23 mouse cellular contexts compared by ENCODE assay signal in genomic region chr16:30504856-30505255, GRCm38 (mm10). TPM values are rescaled to one million over a fixed set of nuclear protein-coding genes. Genes with fewer than 3 reads are reported as not detected.
DNase-seq lines count a peak whose midpoint lies in the region; ATAC-seq and TF ChIP-seq lines count a peak whose summit lies in the region.
"Had no signal": no experiment of that assay in that cellular context is flagged by ENCODE, and none has a peak within 500 bp of the region (broad histone marks: within the 10 kb centered on the region; RNA-seq: fewer than 3 reads in every experiment).

No protein-coding gene starts in this region.

- intact Hi-C loops in left cerebral cortex, adult 2 months (cut with DNase I), result loop anchor here (1.0 to 5.0 kb wide), 2 partner anchors 131 to 253 kb away; no protein-coding TSS in a partner anchor

- 78% methylated on average over 4 of the region's 4 CpGs for WGBS in forebrain, embryonic 15.5 days

- no peak for ATAC-seq in forebrain, embryonic 15.5 days (replicated peaks)
- ATAC-seq: forebrain, embryonic 14.5 days had no signal

- no peak overlapping the region for H3K4me2 ChIP-seq in forebrain, embryonic 15.5 days (replicated peaks)
- H3K4me2 ChIP-seq: embryonic facial prominence, embryonic 12.5 days; embryonic facial prominence, embryonic 15.5 days; heart, embryonic 13.5 days; hindbrain, embryonic 14.5 days had no signal

- H3K9me3 ChIP-seq in forebrain, embryonic 15.5 days, result no peaks in the 10 kb centered on the region
- H3K9me3 ChIP-seq: embryonic facial prominence, embryonic 12.5 days; embryonic facial prominence, embryonic 15.5 days; heart, embryonic 10.5 days; heart, embryonic 13.5 days had no signal

- H3K36me3 ChIP-seq in forebrain, embryonic 15.5 days, result no peaks in the 10 kb centered on the region
- H3K36me3 ChIP-seq: embryonic facial prominence, embryonic 12.5 days; embryonic facial prominence, embryonic 15.5 days; heart, embryonic 10.5 days; heart, embryonic 13.5 days had no signal

- H3K4me1 ChIP-seq in forebrain, embryonic 15.5 days, result peaks cover under 1% of the 10 kb centered on the region; the same call in 1 of the 2 replicates

- H3K27me3 ChIP-seq in forebrain, embryonic 15.5 days, result no peaks in the 10 kb centered on the region
- H3K27me3 ChIP-seq: embryonic facial prominence, embryonic 12.5 days; embryonic facial prominence, embryonic 15.5 days had no signal

- TF ChIP-seq CTCF in left cerebral cortex, adult 2 months (IDR thresholded peaks at IDR 0.05), result no peak

- H3K9ac ChIP-seq in forebrain, embryonic 15.5 days (replicated peaks), result no peak overlapping the region
- H3K9ac ChIP-seq: embryonic facial prominence, embryonic 12.5 days; embryonic facial prominence, embryonic 15.5 days; heart, embryonic 13.5 days; hindbrain, embryonic 14.5 days had no signal

- no peak overlapping the region for H3K4me3 ChIP-seq in left cerebral cortex, adult 2 months
- no peak overlapping the region for H3K4me3 ChIP-seq in forebrain, embryonic 15.5 days
- H3K4me3 ChIP-seq: embryonic facial prominence, embryonic 12.5 days; embryonic facial prominence, embryonic 15.5 days; heart, embryonic 10.5 days; heart, embryonic 13.5 days had no signal

- no peak overlapping the region for H3K27ac ChIP-seq in left cerebral cortex, adult 2 months
- no peak overlapping the region for H3K27ac ChIP-seq in forebrain, embryonic 15.5 days (replicated peaks)
- H3K27ac ChIP-seq: embryonic facial prominence, embryonic 12.5 days; embryonic facial prominence, embryonic 15.5 days; heart, embryonic 10.5 days; heart, embryonic 13.5 days; hindbrain, embryonic 14.5 days; hindbrain, postnatal 0 days had no signal

- peak; percentile 60 for DNase-seq in adrenal gland, adult 2 months
- no peak for DNase-seq in adrenal gland, postnatal 25 days
- peak; percentile 94 for DNase-seq in heart, adult 11 months
- no peak for DNase-seq in heart, adult 9 months (ENCODE audit: low spot score in 2 of 2)
- peak; percentile 46 to 54 for DNase-seq in adrenal gland, postnatal 36 days
- no peak for DNase-seq in left cerebral cortex, adult 2 months (ENCODE audit: extremely low spot score in 1 of 2, low spot score in 2 of 2)
- DNase-seq: cerebellum, adult 11 months; cerebellum, adult 2 months; cerebellum, adult 9-11 months; cerebellum, postnatal 25 days; gastrocnemius, postnatal 10 days; gastrocnemius, postnatal 36 days; heart, postnatal 14 days; heart, postnatal 4 days; kidney, adult 2 months had no signal

RNA-seq across cellular contexts. Expression of gene Tmem44, which starts 45.8 kb away (rescaled TPM):
- total RNA-seq in adrenal gland, adult 2 months (2021), result 1 to 10 TPM; 2.7 to 5.7 TPM
- polyA plus RNA-seq in adrenal gland, adult 2 months (2012; rRNA removed), result 8.5 and 11.4 TPM in 2 replicates
- total RNA-seq in adrenal gland, postnatal 25 days (2021), result 3.2 and 4.5 TPM in 2 replicates
- total RNA-seq in adrenal gland, postnatal 36 days (2021), result 1 to 10 TPM; 3.7 to 4.7 TPM
- total RNA-seq in left cerebral cortex, adult 2 months (2021), result 10 to 100 TPM; 69.9 to 74.0 TPM
- 89.0 and 89.6 TPM in 2 replicates for polyA plus RNA-seq in forebrain, embryonic 15.5 days (2015; fragmentation: Nextera tagmentation; extraction: Ambion mirVana)

Comparison
In these comparisons a context has a peak if more than half of its experiments do, and no peak if none do; other contexts are left out.
1. DNase-seq: peak in adrenal gland, adult 2 months (single experiment), heart, adult 11 months (single experiment) and adrenal gland, postnatal 36 days (2 of 2); none in adrenal gland, postnatal 25 days (single experiment), heart, adult 9 months (0 of 2) and left cerebral cortex, adult 2 months (0 of 2).
2. RNA of gene Tmem44, which starts 45.8 kb away (total RNA-seq): 69.9 to 74.0 TPM in left cerebral cortex, adult 2 months; 2.7 to 5.7 TPM in adrenal gland, adult 2 months, 3.7 to 4.7 TPM in adrenal gland, postnatal 36 days and 3.2 to 4.5 TPM in adrenal gland, postnatal 25 days; every median in the first group is over 10 times any median in the second.